Mouse (Mus musculus) lung, embryonic 16.5 days (tissue): ENCODE measurements at regions not wholly inside any gene's neighbourhood (a gene's known extent, or its start where the extent isn't known, plus 50 kb on each side); places are given as distances from the start of the nearest gene placed in this dataset.

Experiments
- ATAC-seq: fragments of 200-750 bp; cut with Nextera tagmentation; 2 replicates; pipeline ENCODE4 v1.8.0; 2017; ENCODE audit warnings: low read depth, mild to moderate bottlenecking, moderate library complexity
- H3K27ac ChIP-seq: fragments of 300-500 bp; sonication (generic); 2 replicates; pipeline ENCODE4 v1.5.1; 2014; ENCODE audit warnings: mild to moderate bottlenecking, control low read depth, low read length
- H3K27me3 ChIP-seq: fragments of 300-500 bp; sonication (generic); 2 replicates; pipeline ENCODE4 v1.6.1; 2014; ENCODE audit warnings: low read depth, low read length, mixed read lengths; ENCODE audit not compliant: control insufficient read depth, insufficient read depth
- H3K36me3 ChIP-seq: fragments of 300-500 bp; sonication (generic); 2 replicates; pipeline ENCODE4 v1.6.1; 2014; ENCODE audit warnings: low read length; ENCODE audit not compliant: control insufficient read depth, insufficient read depth
- H3K4me1 ChIP-seq: fragments of 300-500 bp; sonication (generic); replicated peaks from 2 replicates; pipeline ENCODE4 v1.6.1; 2014; ENCODE audit warnings: low read length, mixed read lengths; ENCODE audit not compliant: control insufficient read depth, insufficient read depth
- H3K4me2 ChIP-seq: fragments of 300-500 bp; sonication (generic); 2 replicates; pipeline ENCODE4 v1.6.1; 2014; ENCODE audit warnings: low read depth, low read length, control low read depth
- H3K4me3 ChIP-seq: fragments of 300-500 bp; sonication (generic); 2 replicates; pipeline ENCODE4 v1.5.1; 2014; ENCODE audit warnings: mild to moderate bottlenecking, low read length, control low read depth
- H3K9ac ChIP-seq: fragments of 300-500 bp; sonication (generic); 2 replicates; pipeline ENCODE4 v1.6.1; 2014; ENCODE audit warnings: low read length, control low read depth
- H3K9me3 ChIP-seq: fragments of 300-500 bp; sonication (generic); 2 replicates; pipeline ENCODE4 v1.6.1; 2016; ENCODE audit warnings: low read length; ENCODE audit not compliant: control insufficient read depth
- WGBS: fragments of 180-500 bp; shearing (Covaris S2); extraction: QIAGEN DNeasy Blood & Tissue Kit; methylation state at CpG from one replicate; pipeline ENCODE4 v1.1.7; 2014; 5-methylcytosine and 5-hydroxymethylcytosine counted together

DNA sequence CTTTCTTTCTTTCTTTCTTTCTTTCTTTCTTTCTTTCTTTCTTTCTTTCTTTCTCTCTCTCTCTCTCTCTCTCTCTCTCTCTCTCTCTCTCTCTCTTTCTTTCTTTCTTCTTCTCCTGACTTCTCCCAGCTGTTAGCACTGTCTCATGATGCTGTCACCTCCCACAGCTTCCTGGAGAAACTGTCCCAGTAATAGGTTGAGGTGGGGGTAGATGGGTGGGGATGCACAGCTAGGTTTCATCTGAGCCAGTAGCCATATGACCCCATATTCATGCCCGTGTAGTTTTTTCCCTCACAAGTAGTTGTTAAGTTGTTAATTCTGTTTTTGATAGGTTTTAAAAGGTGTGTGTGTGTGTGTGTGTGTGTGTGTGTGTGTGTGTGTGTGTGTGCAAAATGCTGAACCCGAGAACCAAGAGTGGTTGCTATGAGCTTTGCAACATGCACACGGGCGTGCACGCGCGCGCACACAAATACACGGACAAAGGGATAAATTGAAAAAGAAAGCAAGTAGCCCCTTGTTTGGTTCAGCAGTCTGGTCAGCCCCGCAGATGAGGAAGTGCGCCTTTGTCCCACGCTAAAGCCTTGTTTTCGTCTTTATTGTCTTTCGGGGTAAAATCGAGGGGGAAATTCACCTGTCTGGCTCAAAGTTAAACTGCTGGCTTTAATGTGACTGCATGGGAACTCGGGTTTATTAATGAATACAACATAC is 224.4 kb downstream of the Ndfip2 start:
- Histone ChIP-seq H3K27me3 (no peaks in the 10 kb centered on the region), H3K4me2 (peak overlapping the region; percentile 61), H3K9ac (peak overlapping the region; percentile 49), H3K27ac (peak overlapping the region; percentile 66), H3K4me1 (peaks cover 14% of the 10 kb centered on the region), H3K4me3 (peak overlapping the region; percentile 38), H3K9me3 (no peaks in the 10 kb centered on the region), H3K36me3 (no peaks in the 10 kb centered on the region)
- 7% methylated on average over 16 of the region's 16 CpGs for WGBS
- ATAC-seq: peak; percentile 53

DNA sequence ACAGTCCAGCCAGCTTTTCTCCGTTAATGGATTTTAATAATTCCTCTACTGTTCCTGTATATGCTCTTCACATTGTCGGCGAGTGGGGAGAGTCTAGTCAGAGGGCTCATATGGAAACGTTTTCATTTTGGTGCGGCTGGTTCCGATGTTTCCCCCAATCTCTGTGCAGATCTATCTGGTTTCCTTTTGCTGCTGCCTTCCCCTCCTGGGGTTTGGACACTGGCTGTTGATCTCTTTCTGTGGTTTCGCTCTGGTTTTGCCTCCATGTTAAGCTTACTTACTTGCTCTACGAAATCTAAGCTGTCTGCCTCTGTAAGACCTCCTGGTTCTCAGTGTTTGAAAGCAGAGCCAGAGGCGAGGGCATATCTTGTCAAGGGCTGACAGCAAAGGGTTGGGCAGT is 221.7 kb downstream of the Ndfip2 start:
- Histone ChIP-seq H3K9me3 (no peaks in the 10 kb centered on the region), H3K36me3 (no peaks in the 10 kb centered on the region), H3K27me3 (no peaks in the 10 kb centered on the region), H3K27ac (no peak overlapping the region), H3K4me2 (no peak overlapping the region), H3K9ac (0 out of 2 replicates have a peak overlapping the region, but pooled peaks have one; percentile 21), H3K4me3 (no peak overlapping the region), H3K4me1 (peaks cover 17% of the 10 kb centered on the region)
- 59% methylated on average over 9 of the region's 9 CpGs for WGBS
- no peak for ATAC-seq

DNA sequence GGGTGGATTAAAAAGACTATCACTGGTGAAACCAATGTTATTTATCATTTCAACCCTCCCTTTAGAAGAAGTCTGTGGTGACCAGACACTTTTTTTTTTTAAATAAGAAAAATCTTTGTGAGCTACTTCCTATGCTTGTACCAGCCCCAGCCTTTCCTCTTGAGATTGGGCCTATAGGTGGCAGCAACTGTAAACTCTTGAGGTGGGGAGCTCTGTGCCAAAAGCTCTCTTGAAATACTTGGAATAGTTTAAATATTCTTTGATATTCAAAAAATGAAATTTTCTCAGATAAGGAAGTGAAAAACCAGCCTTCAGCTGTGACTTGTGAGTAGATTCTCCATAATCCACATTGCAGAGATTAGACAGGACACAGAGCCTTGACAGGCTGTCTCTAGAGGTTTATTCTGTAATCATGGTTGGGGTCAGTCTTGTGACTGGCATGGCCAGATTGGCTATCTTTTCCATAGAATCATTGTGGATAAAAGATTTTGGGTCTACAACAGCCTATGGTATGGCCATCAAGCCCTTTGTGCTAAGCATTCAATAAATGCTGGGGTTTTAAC is 216.7 kb downstream of the Ndfip2 start:
- no peaks in the 10 kb centered on the region for H3K9me3 ChIP-seq
- H3K9ac ChIP-seq: no peak overlapping the region
- H3K4me1 ChIP-seq: peaks cover 3% of the 10 kb centered on the region
- peak; percentile 85 for ATAC-seq
- H3K4me2 ChIP-seq: no peak overlapping the region
- H3K36me3 ChIP-seq: no peaks in the 10 kb centered on the region
- H3K27ac ChIP-seq: peak overlapping the region; percentile 74
- no peaks in the 10 kb centered on the region for H3K27me3 ChIP-seq
- H3K4me3 ChIP-seq: no peak overlapping the region

DNA sequence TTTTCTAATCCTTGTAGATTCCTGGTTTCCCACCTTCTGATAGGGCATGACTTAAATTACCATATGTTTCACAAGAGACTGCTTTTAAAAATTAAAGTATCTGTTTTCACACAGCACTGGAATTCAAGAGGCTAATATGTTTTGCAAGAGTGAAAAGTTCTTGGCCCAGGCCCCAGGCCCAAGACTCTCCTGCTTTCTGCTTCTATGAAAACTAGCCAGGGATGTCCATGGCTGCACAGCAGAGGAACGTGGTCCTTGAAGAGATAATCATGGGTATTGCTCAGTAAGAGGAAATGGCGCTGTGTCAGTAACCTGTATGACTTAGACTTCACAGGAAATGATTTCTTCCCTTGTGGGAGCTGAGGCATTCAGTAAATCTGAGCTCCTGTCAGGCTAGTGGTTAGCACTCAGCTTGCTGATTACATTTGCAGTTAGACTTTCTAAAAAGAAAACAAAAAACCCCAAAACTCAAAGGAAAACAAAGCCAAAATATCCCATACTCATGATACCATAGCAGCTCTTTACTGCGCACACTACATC is 190.6 kb downstream of the Ndfip2 start:
- no peak for ATAC-seq
- Histone ChIP-seq H3K27me3 (no peaks in the 10 kb centered on the region), H3K4me3 (no peak overlapping the region), H3K9ac (no peak overlapping the region), H3K4me2 (no peak overlapping the region), H3K36me3 (no peaks in the 10 kb centered on the region), H3K9me3 (no peaks in the 10 kb centered on the region), H3K4me1 (no peaks in the 10 kb centered on the region), H3K27ac (no peak overlapping the region)
- 61% methylated on average over 3 of the region's 3 CpGs for WGBS

DNA sequence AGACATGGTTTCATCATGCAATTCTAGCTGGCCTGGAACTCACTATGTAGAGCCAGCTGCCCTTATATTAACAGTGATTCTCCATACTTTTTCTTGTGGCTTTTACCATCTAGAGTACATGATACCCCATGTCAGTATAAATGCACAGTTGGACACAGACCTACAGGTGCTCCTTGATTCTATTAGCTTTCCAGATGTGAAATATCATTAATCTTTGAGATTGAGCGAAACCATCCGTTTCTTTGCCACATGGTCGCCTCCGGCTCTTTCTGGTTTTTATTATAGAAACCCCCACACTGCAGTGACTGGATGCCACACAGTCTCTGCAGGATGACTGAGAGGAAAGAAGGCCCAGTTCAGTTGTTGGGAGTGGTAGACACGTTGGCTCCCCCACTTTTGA is 188.7 kb downstream of the Ndfip2 start:
- Histone ChIP-seq H3K36me3 (no peaks in the 10 kb centered on the region), H3K9me3 (no peaks in the 10 kb centered on the region), H3K4me2 (no peak overlapping the region), H3K27ac (no peak overlapping the region), H3K27me3 (no peaks in the 10 kb centered on the region), H3K4me3 (no peak overlapping the region), H3K9ac (no peak overlapping the region), H3K4me1 (no peaks in the 10 kb centered on the region)
- WGBS: 86% methylated on average over 5 of the region's 5 CpGs
- ATAC-seq: no peak

DNA sequence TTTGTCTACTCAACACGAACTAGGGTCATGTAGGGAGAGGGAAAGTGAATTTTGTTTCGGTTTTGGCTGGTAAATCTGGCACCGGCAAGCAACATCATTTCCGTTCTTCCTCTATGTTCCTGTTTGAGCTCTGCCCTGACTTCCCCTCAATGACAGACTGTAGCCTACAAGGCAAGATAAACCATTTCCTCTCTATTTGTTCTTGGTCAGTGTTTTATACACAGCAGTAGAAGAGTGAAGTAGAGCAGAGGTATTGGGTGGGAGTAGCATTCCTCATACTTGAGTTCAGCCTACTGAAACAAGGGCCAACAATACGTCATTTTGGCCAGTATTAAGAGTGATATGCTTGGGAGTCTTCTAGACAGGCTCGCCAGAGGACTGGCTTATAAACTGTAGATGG is 177.0 kb downstream of the Ndfip2 start:
- Histone ChIP-seq H3K4me1 (peaks cover 4% of the 10 kb centered on the region; the same call in 1 of the 2 replicates), H3K9me3 (no peaks in the 10 kb centered on the region), H3K4me2 (no peak overlapping the region), H3K9ac (no peak overlapping the region), H3K4me3 (no peak overlapping the region), H3K27ac (no peak overlapping the region), H3K27me3 (no peaks in the 10 kb centered on the region), H3K36me3 (no peaks in the 10 kb centered on the region)
- WGBS: 73% methylated on average over 6 of the region's 6 CpGs
- peak; percentile 56 for ATAC-seq

DNA sequence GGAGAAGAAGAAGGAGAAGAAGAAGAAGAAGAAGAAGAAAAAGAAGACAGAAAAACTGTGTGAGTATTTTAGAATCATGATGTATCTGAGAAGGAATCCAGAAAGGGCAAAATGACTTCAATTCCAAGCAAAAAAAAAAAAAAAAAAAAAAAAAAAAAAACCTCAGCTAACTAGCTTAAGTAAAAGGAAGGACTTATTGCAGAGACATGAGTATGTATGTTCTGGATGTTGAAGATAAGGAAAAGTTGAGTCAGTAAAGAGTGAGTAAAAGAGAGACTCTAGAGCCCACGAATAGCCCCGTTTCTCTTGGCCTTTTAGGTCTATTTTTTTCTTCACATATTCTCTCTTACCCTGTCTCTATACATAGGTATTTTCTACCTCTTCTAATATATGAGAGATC is 175.1 kb downstream of the Ndfip2 start:
- Histone ChIP-seq H3K9me3 (no peaks in the 10 kb centered on the region), H3K4me3 (no peak overlapping the region), H3K27ac (no peak overlapping the region), H3K27me3 (no peaks in the 10 kb centered on the region), H3K4me2 (no peak overlapping the region), H3K9ac (no peak overlapping the region), H3K36me3 (no peaks in the 10 kb centered on the region), H3K4me1 (peaks cover 4% of the 10 kb centered on the region; the same call in 1 of the 2 replicates)
- ATAC-seq: no peak
- 60% methylated on average over 2 of the region's 2 CpGs for WGBS

DNA sequence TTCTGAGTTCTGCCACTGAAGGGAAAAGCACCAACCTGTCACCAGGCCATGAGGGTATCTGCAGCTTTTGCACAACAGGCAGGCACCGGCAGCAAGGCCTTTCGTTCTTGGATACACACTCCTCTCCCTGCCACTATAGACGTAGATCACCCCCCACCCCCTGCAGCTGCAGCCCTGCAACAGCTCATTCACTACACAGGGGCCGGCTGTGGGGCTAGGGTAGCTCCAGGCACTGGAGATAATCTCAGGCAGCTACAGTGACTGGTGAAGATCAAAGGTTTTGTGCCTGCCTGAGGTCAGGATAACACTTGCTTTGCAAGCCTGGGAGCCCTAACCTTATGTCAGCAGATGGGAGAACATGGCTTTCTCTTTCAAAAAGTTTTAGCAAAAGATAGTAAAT is 174.3 kb downstream of the Ndfip2 start:
- 2% methylated on average over 4 of the region's 4 CpGs for WGBS
- H3K9ac ChIP-seq: peak overlapping the region; percentile 28; the same call in 1 of the 2 replicates
- H3K36me3 ChIP-seq: no peaks in the 10 kb centered on the region
- H3K4me1 ChIP-seq: peaks cover 7% of the 10 kb centered on the region; the same call in 1 of the 2 replicates
- H3K27me3 ChIP-seq: no peaks in the 10 kb centered on the region
- ATAC-seq: peak; percentile 35; the same call in 1 of the 2 replicates
- H3K4me2 ChIP-seq: no peak overlapping the region
- no peaks in the 10 kb centered on the region for H3K9me3 ChIP-seq
- H3K4me3 ChIP-seq: no peak overlapping the region
- no peak overlapping the region for H3K27ac ChIP-seq

DNA sequence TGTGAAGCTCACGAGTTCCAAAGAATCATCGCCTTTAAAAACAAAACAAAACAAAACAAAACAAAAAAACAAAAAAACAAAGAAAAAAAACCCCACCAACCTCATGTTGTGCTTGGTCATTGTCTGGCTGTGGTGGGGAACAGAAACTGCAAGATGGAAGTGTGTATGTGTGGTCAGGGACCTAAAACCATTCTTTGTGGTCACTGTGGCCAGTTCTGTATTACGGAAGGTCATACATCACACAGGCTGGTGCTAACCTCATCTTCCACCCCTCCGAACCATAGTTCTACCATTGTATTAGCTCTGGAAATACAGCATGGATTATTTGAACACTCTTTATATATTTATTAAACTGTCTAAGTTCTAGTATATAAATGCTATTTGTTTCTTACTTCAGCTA is 173.2 kb downstream of the Ndfip2 start:
- H3K9ac ChIP-seq: no peak overlapping the region
- no peaks in the 10 kb centered on the region for H3K9me3 ChIP-seq
- H3K4me3 ChIP-seq: no peak overlapping the region
- ATAC-seq: no peak
- peaks cover 10% of the 10 kb centered on the region; the same call in 1 of the 2 replicates for H3K4me1 ChIP-seq
- H3K4me2 ChIP-seq: no peak overlapping the region
- WGBS: 89% methylated on average over 4 of the region's 4 CpGs
- no peak overlapping the region for H3K27ac ChIP-seq
- H3K36me3 ChIP-seq: no peaks in the 10 kb centered on the region
- no peaks in the 10 kb centered on the region for H3K27me3 ChIP-seq
